Mouse (Mus musculus) left cerebral cortex, adult 18-20 months (tissue): ENCODE measurements around the gene L3mbtl2. TPM values are rescaled to one million over a fixed set of nuclear protein-coding genes. Genes with fewer than 3 reads are reported as not detected.

Experiments used
- DNase-seq, 2 experiments: peaks; one replicate each; pipeline ENCODE4 v3.0.0; 2021 to 2022; ENCODE audit warnings: low spot score in 2 of 2, mixed read lengths in 1 of 2
- total RNA-seq, 2 experiments: library from RNA; stranded (reverse); gene quantifications; 2 replicates each; pipeline ENCODE4 v1.2.3; 2021

Gene L3mbtl2
- total RNA-seq, 2 experiments from 2014 or later: 35.5 to 37.9 TPM

GRCm38 (mm10) chr15:81703094-81703489 lies 39.4 kb downstream of the L3mbtl2 start:
- DNase-seq: no peak

DNA sequence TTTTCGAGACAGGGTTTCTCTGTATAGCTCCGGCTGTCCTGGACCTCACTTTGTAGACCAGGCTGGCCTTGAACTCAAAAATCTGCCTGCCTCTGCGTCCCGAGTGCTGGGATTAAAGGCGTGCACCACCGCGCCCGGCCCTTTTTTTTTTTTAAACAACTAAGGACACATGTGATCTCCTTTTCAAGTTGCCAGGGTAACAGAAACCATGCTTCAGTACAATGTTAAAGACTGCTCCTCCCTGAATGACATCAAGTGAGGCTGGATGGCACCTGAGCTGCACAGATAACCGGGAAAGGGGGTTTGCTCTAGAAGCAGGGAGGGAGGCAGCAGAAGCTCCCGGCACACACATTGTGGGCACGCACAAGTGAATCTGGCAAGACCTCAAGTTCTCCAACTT lies 45.3 kb downstream of the L3mbtl2 start:
- DNase-seq: no peak

GRCm38 (mm10) chr15:81709686-81710085 lies 46.0 kb downstream of the L3mbtl2 start:
- DNase-seq: no peak

DNA sequence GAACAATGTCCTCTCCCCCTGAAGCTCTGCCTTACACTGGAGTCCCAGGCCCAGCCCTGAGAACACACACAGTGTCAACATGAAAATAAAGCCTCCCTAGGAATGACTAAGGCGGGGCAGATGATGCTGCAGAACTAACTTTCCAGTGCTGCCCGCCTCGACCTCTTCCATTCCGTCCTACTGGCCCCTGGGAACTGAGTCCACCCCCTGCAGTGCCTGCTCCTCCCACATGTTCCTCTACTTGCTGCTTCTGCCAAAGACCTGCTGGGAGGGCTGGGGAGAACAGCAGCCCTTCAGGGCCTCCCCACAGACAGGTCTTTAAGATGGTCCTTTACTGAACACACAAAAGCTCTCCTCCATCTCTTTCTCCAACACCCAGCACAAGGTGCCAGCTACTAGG lies 47.1 kb downstream of the L3mbtl2 start:
- no peak for DNase-seq

DNA sequence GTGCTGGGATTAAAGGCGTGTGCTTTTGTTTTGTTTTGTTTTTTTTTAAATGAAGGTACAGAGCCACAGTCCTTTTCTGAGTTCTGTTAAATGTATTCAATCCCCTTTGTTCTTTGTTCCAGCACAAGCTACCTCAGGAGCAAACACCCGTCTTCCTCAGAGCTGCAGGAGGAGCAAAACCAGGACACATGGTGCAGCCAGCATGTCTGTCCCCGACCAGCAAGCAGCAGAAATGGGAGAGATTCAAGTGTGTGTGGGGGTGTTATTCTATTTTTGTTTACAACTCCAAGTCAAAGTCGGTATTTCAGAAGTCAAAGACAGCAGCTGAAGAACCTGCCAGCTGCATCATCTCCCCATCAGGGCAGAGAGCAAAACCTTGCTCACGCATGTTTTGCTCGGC lies 50.1 kb downstream of the L3mbtl2 start:
- DNase-seq: no peak

- DNase-seq: peak; percentile 14 to 44
Observed at GRCm38 (mm10) chr15:81718336-81719138, 54.8 kb downstream of the L3mbtl2 start.

- DNase-seq: no peak
Observed at GRCm38 (mm10) chr15:81719139-81719531, 55.4 kb downstream of the L3mbtl2 start.

DNA sequence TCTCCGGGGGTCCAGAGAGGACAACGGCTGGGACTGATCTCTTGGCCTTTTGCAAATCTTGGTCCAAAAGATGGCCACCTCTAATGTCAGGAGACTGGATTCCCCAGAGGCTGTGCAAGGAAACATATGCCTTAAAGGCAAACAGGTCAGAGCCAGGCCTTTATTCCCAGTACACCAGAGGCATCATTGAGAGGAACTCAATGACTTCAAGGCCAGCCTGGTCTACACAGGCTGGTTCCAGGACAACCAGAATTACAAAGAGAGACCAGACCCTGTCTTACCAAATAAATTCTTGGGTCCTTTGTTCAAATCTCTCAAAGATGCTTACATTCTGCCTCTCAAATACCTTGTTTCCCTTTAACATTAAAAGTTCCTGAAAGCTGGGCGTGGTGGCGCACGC lies 58.7 kb downstream of the L3mbtl2 start:
- DNase-seq: no peak

GRCm38 (mm10) chr15:81723653-81724052 lies 60.0 kb downstream of the L3mbtl2 start:
- no peak for DNase-seq

DNA sequence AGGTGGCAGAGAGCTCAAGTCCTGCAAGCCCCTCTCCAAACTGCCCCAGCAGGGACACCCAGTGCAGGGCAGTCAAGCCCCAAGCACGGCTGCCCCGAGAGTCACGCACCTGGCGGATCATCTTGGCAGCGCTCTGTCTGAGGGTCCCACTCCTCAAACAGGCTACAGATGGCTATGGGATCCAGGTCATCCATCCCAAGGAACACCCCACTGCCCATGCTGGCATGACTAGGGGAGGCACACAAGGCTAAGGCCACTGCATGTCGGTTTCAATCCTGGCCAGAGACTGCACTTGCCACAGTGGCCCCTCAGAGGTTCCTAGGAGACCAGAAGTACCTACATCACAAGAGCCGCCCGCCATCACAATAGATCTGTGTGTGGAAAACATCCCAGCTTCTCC lies 62.3 kb downstream of the L3mbtl2 start:
- no peak for DNase-seq

DNA sequence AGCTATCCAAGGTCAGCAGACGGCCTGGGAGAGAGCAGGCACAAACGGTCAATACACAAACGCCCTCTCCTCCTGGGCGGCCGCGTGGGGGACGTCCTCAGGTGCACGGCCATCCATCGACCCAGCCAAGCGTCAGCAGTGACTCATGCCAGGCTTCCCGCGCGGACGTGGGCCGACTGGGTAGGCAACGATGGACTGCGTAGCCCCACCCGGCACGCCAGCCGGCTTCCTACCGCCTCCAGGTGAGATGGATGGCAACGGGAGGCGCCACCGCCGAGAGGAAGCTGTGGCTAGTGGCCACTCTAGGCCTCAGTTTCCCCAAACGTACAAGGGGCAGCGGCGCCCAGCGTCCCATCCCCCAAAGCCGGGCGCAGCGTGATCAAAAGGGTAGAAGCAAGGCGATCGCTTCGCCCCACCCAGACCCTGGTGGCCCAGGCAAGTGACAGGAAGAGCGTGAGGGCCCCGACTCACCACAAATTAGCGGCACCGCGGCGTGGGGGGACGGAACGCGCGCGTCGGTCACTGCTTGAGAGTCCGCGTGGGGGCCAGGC lies 65.6 kb downstream of the L3mbtl2 start:
- peak; percentile 77 to 81 for DNase-seq

DNA sequence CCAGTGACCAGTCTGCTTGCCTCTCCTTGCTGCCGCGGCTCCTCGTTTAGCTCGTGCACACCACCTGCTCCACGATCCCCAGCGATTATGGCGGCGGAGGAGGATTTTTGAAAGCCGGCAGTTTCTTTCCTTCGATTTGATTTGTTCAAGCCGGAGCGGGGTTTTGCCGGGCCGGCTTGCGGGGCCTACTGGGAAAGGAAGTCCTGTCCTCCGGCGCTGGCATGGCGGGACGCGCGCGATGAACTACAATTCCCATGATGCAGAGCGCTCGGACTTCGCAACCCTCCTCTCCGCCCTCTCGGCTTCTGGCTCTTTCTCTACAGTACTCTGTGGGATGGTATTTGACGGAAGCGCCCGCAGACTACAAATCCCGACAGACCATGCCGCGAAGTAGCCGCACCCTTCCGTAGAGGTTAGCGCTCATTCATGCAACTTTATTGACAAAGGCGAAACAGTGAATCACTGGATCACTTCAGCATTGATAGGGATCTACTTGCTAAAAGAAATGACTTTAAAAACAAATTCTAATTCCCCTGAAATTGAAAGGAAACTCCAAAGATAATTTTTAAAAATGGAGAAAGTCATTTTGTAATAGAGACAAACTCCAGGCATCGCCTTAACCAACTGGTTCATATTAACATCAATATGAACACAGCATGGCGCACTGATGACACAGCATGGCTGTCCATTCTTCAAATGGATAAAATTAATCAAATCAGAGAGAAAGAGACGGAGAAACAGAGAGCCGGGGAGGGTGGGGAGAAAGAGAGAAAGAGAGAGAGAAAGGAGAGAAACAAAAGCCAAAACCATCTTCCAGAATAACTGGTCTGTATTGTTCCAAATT lies 66.3 kb downstream of the L3mbtl2 start:
- peak; percentile 97 to 99 for DNase-seq

DNA sequence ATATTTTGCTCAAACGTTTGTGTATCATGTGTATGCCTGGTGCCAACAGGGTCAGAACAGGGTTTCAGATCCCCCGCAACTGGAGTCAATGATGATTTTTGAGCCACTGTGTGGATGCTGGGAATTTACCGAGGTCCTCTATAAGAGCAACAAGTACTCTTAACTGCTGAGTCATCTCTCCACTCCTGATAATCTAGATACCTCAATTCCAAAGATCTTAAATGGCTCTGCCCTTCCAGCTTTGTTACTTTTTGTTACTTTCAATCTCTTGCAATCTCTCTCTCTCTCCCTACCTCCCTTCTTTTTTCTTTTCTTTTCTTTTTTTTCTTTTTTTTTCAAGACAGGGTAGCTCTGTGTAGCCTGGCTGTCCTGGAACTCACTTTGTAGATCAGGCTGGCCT lies 71.4 kb downstream of the L3mbtl2 start:
- no peak for DNase-seq

Other genes starting within 250 kb of the L3mbtl2 start
- 100 to 1,000 TPM; 140 to 144 TPM for gene Rbx1, start 197.6 kb upstream of the L3mbtl2 start, total RNA-seq
- gene Ep300, start 78.5 kb upstream of the L3mbtl2 start, total RNA-seq: 10 to 100 TPM; 62.4 to 66.7 TPM
- gene Chadl, start 33.4 kb downstream of the L3mbtl2 start, total RNA-seq: 10 to 100 TPM; 11.5 to 12.3 TPM
- 100 to 1,000 TPM; 163 to 181 TPM for gene Zc3h7b, start 81.2 kb downstream of the L3mbtl2 start, total RNA-seq
- 100 to 1,000 TPM; 224 to 240 TPM for gene Rangap1, start 81.6 kb downstream of the L3mbtl2 start, total RNA-seq
- gene Tef, start 138.5 kb downstream of the L3mbtl2 start, total RNA-seq: 100 to 1,000 TPM; 226 to 245 TPM
- 10 to 100 TPM; 33.6 to 36.7 TPM for gene Tob2, start 194.9 kb downstream of the L3mbtl2 start, total RNA-seq
- 10 to 100 TPM; 32.5 to 35.0 TPM for gene Phf5a, start 208.0 kb downstream of the L3mbtl2 start, total RNA-seq
- gene Aco2, start 208.4 kb downstream of the L3mbtl2 start, total RNA-seq: 100 to 1,000 TPM; 414 to 429 TPM